Mouse (Mus musculus) T-helper 2 cell (primary cell): ENCODE data around the gene Nfil3.

Experiments used
- in situ Hi-C: fragments of 300-600 bp; cut with MboI, MseI; formaldehyde crosslinking; loops from one replicate; pipeline ENCODE4 v1.15.1; 2025; ENCODE audit warnings: high pct_unique_total_duplicates

Gene Nfil3

GRCm38 (mm10) chr13:52980951-52981421 is at the start of gene Nfil3:
Gene Nfil3, minus strand, starts transcription at chr13:52981073.
- in situ Hi-C loops, result loop anchor here (5.0 to 10.0 kb wide), 2 partner anchors 59 to 156 kb away; no protein-coding TSS in a partner anchor

- in situ Hi-C loops, result no loop called here
These were observed 43.4 kb upstream of the Nfil3 start for GRCm38 (mm10) chr13:53024285-53024684.

GRCm38 (mm10) chr13:53020282-53020681 is 39.4 kb upstream of the Nfil3 start:
- in situ Hi-C loops, result no loop called here

DNA sequence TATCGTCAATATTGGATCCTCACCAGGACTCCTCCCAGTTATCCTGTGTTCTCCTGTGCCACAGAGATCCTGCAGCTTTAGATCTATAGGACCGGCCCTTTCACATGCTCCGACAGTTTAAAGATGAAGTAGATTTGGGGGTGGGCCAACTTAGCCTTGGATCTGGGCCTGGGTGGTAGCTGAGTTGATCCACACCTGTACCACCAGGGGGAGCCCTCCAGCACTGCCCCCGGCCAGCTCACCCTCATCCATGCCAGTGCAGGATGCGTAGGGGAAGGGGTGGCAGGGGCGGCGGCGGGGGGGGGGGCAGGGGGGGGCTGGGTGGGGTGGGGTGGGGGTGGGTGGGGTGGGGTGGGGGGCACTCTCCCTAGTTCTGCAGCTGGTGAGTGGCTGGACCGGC is 38.7 kb upstream of the Nfil3 start:
- in situ Hi-C loops, result no loop called here

DNA sequence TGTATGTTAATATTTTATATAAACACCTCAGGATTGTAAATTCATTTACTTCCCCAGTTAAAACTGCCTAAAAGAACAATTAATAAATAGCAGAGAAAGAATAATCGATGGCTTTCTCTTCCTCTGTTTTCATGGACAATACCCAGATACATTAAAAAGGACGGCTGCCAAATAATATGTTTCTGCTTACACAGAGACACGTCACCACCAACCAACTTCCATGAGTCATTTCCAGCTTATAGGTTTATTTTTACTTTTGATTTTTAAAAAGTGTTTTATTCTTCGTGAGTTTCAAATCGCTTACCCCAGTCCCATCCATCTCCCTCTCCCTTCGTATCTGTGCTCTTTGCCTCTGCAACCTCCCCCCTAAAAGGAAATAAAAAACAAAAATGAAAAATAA is 38.1 kb upstream of the Nfil3 start:
- in situ Hi-C loops, result no loop called here

- in situ Hi-C loops, result no loop called here
These were observed 37.1 kb upstream of the Nfil3 start for GRCm38 (mm10) chr13:53017983-53018382.

GRCm38 (mm10) chr13:53017117-53017516 is 36.2 kb upstream of the Nfil3 start:
- in situ Hi-C loops, result no loop called here

DNA sequence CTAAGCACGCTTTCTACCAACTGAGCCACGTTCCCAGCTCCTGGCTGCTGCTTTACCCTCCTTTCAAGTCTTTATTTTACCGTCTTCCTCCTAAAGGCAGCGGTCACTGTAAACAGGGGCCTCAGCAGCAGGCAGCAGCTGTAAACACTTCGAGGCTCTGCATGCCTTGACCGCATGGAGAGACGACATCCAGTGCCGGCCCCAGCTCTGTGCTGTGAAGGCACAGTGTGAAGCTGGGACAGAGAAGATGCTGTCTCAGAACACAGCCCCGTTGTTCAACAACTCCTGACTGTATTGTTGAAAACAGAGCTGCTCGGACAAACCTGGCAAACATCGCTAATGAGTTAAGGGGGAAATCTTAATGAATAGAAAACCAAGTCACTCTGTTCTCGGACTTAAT is 30.6 kb upstream of the Nfil3 start:
- in situ Hi-C loops, result no loop called here

- in situ Hi-C loops, result loop anchor here (5.0 kb wide), 1 partner anchor 79 kb away; no protein-coding TSS in a partner anchor
These were observed 27.8 kb upstream of the Nfil3 start for GRCm38 (mm10) chr13:53008489-53009184.

DNA sequence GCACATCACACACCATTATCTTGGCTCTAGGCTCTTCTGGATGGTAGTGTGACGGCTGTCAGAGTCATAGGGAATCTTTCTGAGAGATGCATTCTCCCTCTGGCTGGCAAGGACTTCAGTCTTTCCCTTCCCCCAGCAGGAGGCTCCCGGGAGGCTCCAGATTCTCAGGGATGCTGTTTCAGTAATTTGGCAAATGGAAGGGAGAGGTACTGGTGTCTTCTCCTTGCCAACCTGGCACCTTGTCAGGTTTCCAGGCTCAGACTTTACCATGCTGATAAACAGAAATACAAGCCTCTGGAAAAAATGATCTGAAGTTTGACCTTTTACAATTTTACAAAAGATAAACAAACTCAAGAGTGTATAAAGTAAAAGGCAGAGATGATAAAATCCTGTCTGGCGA is 26.9 kb upstream of the Nfil3 start:
- in situ Hi-C loops, result loop anchor here (5.0 kb wide), 1 partner anchor 80 kb away; no protein-coding TSS in a partner anchor

- in situ Hi-C loops, result no loop called here
These were observed 22.4 kb upstream of the Nfil3 start for GRCm38 (mm10) chr13:53003286-53003685.

DNA sequence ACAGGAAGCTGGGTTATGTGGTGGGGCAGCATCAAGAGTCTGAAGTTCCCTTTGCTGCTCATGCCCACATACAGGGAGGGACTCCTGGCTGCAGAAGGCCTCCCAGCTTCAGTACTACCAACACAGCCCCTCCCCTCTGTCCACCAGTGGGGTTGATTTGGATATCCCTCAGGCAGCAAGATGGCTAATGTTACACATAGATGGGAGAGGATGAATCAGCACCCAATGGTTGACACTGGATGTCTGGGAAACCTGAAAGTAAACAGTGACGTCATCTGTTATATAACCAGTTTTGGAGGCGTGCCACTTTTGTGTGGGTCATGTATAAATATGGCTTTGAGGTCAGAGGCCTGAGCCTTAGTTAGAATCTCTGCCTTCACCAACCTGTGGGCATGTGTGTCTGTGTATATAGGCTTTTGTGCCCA is 20.6 kb upstream of the Nfil3 start:
- in situ Hi-C loops, result no loop called here

DNA sequence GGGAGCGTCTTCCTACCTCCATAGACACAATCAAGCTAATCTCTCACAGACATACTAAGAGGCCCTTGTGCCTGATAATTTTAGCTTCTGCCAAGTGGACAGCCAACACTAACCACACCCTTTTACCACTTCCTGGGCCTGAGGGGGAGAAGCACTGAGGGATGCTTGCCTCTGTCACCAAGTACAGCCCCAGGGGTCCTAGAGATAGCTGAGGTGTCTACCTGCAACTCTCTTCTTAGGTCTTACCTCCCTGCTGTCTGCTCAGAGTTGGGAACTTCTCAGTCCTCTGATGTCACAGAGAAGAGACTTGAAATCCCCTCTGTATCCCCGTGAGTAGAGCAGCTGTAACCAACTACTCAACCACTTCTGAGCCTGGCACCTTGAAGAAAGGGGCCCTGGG is 19.6 kb upstream of the Nfil3 start:
- in situ Hi-C loops, result no loop called here

DNA sequence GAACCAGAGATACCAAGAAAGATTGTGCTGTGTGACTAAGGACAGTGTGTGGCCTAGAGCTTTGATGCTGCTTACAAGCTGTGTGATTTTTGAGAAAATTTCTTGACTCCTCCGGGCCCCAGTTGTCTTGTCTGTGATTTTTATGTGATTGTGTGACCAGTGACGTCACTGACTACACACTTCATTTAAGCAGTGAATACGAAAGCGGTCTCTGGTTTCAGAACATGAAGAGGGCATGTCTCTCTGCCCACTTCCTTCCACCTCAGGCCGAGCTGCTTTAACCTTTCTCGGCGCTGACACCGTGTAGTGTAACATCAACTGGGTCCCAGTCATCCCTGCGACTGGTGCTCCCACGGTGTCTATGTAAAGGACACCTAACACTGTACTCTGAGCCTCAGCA is 17.7 kb upstream of the Nfil3 start:
- in situ Hi-C loops, result no loop called here

DNA sequence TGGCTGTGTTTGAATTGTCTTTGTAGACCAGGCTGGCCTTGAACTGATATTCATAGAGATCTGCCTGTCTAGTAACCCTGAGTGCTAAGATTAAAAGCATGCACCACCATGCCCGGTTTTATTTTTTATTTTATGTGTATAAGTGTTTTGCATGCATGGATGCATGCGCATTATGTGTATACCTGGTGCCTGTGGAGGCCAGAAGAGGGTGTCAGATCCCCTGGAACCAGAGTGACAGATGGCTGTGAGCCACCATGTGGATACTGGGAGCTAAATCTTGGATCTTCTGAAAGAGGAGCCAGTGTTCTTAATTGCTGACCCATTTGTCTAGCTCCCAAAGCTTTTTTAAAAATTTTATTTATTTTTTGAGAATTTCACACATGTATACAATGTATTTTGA is 16.9 kb upstream of the Nfil3 start:
- in situ Hi-C loops, result no loop called here

GRCm38 (mm10) chr13:52996201-52996600 is 15.3 kb upstream of the Nfil3 start:
- in situ Hi-C loops, result no loop called here

GRCm38 (mm10) chr13:52994197-52994881 is 13.5 kb upstream of the Nfil3 start:
- in situ Hi-C loops, result no loop called here

GRCm38 (mm10) chr13:52990139-52990538 is 9.3 kb upstream of the Nfil3 start:
- in situ Hi-C loops, result no loop called here

- in situ Hi-C loops, result loop anchor here (5.0 to 10.0 kb wide), 2 partner anchors 164 to 277 kb away; no protein-coding TSS in a partner anchor
These were observed 8.1 kb upstream of the Nfil3 start for GRCm38 (mm10) chr13:52989005-52989404.

GRCm38 (mm10) chr13:52987880-52988279 is 7.0 kb upstream of the Nfil3 start:
- in situ Hi-C loops, result loop anchor here (5.0 to 10.0 kb wide), 2 partner anchors 163 to 276 kb away; no protein-coding TSS in a partner anchor

GRCm38 (mm10) chr13:52986215-52986780 is 5.4 kb upstream of the Nfil3 start:
- in situ Hi-C loops, result loop anchor here (5.0 to 10.0 kb wide), 2 partner anchors 161 to 274 kb away; no protein-coding TSS in a partner anchor

DNA sequence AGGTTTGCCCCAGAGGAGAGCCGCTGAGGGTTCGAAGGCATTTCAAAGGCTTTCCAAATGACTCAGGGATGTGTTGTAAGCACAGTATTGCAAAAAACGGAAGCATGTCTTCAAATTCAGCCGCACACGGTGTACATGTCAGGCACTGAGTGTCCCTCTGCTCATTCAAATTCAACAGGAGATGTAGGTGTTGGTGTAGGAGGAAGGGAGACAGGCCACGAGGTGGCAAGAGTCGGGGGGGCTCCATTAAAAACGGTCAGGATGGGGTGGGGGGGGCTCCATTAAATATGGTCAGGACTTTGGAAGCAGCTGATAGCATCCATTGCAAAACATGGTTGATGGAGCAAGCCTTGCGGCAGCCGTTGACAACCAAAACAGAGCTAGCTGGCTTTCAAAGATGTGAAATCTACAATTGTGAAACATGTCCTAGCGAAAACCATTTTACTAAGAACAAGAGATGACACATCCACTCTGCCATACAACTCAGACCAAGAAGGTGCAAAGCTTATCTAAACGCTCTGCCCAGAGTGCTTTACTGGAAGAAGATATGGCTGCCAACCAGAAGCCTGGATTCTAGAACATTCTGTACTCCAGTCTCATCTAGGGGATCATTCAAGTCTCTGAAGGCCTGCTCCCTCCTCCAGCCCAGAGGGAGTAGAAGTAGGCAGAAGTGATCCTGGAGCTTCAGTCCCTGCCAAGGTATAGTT is 4.8 kb upstream of the Nfil3 start:
- in situ Hi-C loops, result loop anchor here (5.0 to 10.0 kb wide), 2 partner anchors 161 to 273 kb away; no protein-coding TSS in a partner anchor
